Mouse (Mus musculus): ENCODE data around the gene Nacc2. TPM values are rescaled to one million over a fixed set of nuclear protein-coding genes. Genes with fewer than 3 reads are reported as not detected.

Nacc2 gene
- total and polyA plus RNA-seq, 2 experiments: 6.0 to 22.2 TPM

- WGBS: 36% methylated on average over 4 of the region's 4 CpGs
- Histone ChIP-seq H3K79me2 (ENCODE audit: control insufficient read depth, insufficient read depth, low read length) (peaks cover 7% of the 10 kb centered on the region), H3K27ac (replicated peaks; ENCODE audit: insufficient read depth, low read depth, low read length) (no peak overlapping the region), H3K36me3 (ENCODE audit: control insufficient read depth, insufficient read depth, low read length) (no peaks in the 10 kb centered on the region), H3K27me3 (ENCODE audit: control insufficient read depth, insufficient read depth, low read length) (no peaks in the 10 kb centered on the region), H3K4me1 (ENCODE audit: control insufficient read depth, insufficient read depth, low read length) (peaks cover 12% of the 10 kb centered on the region; the same call in 1 of the 2 replicates), H3K4me3 (ENCODE audit: insufficient read depth, low read depth, low read length) (no peak overlapping the region), H3K9ac (ENCODE audit: low read depth, low read length) (no peak overlapping the region)
- DNase-seq (ENCODE audit: extremely low read depth, low read depth, low spot score): peak; percentile 19
- no peak for TF ChIP-seq POLR2A (IDR thresholded peaks at IDR 0.05; ENCODE audit: extremely low read depth, insufficient read depth, low read length)
- peak; percentile 46; the same call in 1 of the 2 replicates for TF ChIP-seq CTCF (IDR thresholded peaks at IDR 0.05; ENCODE audit: low read depth, low read length)
Measured at GRCm38 (mm10) chr2:26024138-26025075, 98.6 kb downstream of the Nacc2 start.

DNA sequence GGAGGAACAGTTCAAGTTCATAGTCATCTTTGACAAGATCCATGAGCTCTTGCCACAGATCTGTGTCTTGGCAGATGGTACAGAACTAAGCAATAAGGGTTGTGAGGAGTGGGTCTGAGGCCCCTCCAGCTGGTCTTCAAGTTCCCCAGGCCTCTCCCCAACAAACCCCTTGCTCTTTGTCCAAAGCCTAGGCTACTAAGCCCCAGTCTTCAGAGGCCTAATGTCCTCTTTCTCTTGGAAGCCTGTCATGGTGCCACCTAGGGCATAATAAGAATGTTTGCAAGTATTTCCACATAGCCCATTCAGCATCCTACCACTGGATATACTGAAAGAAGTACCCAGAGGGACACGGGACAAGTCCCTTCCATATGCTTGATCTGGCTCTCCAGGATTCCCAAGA, 100.4 kb downstream of the Nacc2 start:
- Histone ChIP-seq H3K27me3 (ENCODE audit: control insufficient read depth, insufficient read depth, low read length) (no peaks in the 10 kb centered on the region), H3K9ac (ENCODE audit: low read depth, low read length) (no peak overlapping the region), H3K27ac (replicated peaks; ENCODE audit: insufficient read depth, low read depth, low read length) (no peak overlapping the region), H3K36me3 (ENCODE audit: control insufficient read depth, insufficient read depth, low read length) (no peaks in the 10 kb centered on the region), H3K4me1 (ENCODE audit: control insufficient read depth, insufficient read depth, low read length) (peaks cover 12% of the 10 kb centered on the region; the same call in 1 of the 2 replicates), H3K79me2 (ENCODE audit: control insufficient read depth, insufficient read depth, low read length) (peaks cover 12% of the 10 kb centered on the region), H3K4me3 (ENCODE audit: insufficient read depth, low read depth, low read length) (no peak overlapping the region)
- 86% methylated on average over 1 of the region's 1 CpGs for WGBS
- DNase-seq (ENCODE audit: extremely low read depth, low read depth, low spot score): no peak
- TF ChIP-seq CTCF (IDR thresholded peaks at IDR 0.05; ENCODE audit: low read depth, low read length) (no peak), POLR2A (IDR thresholded peaks at IDR 0.05; ENCODE audit: extremely low read depth, insufficient read depth, low read length) (no peak)

DNA sequence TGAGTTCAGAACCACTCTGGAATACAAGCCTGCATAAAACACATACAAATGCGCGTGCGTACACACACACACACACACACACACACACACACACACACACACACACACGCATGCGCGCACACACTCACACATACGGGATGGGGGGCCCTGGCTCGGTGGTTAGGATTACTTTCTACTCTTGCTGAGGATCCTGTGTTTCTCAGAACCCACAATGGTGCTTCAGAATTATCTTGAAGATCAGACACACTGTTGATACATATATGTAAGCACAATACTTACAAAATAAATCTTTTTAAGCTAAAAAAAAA, 100.8 kb downstream of the Nacc2 start:
- TF ChIP-seq CTCF (IDR thresholded peaks at IDR 0.05; ENCODE audit: low read depth, low read length) (no peak), POLR2A (IDR thresholded peaks at IDR 0.05; ENCODE audit: extremely low read depth, insufficient read depth, low read length) (no peak)
- peaks cover 15% of the 10 kb centered on the region for H3K79me2 ChIP-seq (ENCODE audit: control insufficient read depth, insufficient read depth, low read length)
- H3K9ac ChIP-seq (ENCODE audit: low read depth, low read length): peak overlapping the region; percentile 59
- H3K36me3 ChIP-seq (ENCODE audit: control insufficient read depth, insufficient read depth, low read length): no peaks in the 10 kb centered on the region
- H3K4me3 ChIP-seq (ENCODE audit: insufficient read depth, low read depth, low read length): peak overlapping the region; percentile 67; the same call in 1 of the 2 replicates
- no peaks in the 10 kb centered on the region for H3K27me3 ChIP-seq (ENCODE audit: control insufficient read depth, insufficient read depth, low read length)
- H3K4me1 ChIP-seq (ENCODE audit: control insufficient read depth, insufficient read depth, low read length): peaks cover 12% of the 10 kb centered on the region; the same call in 1 of the 2 replicates
- H3K27ac ChIP-seq (replicated peaks; ENCODE audit: insufficient read depth, low read depth, low read length): peak overlapping the region; percentile 89
- DNase-seq (ENCODE audit: extremely low read depth, low read depth, low spot score): no peak
- WGBS: 77% methylated on average over 8 of the region's 8 CpGs

GRCm38 (mm10) chr2:26021561-26022257, 101.3 kb downstream of the Nacc2 start, which contains the start of gene Ubac1:
Gene Ubac1, minus strand, starts transcription at chr2:26021747.
- TF ChIP-seq CTCF (IDR thresholded peaks at IDR 0.05; ENCODE audit: low read depth, low read length): no peak
- 0 out of 2 replicates have a peak, but pooled peaks have one; percentile 13 for TF ChIP-seq POLR2A (IDR thresholded peaks at IDR 0.05; ENCODE audit: extremely low read depth, insufficient read depth, low read length)
- DNase-seq (ENCODE audit: extremely low read depth, low read depth, low spot score): peak; percentile 86
- H3K9ac ChIP-seq (ENCODE audit: low read depth, low read length): peak within 1 kb of the TSS; percentile 66
- H3K27ac ChIP-seq (replicated peaks; ENCODE audit: insufficient read depth, low read depth, low read length): peak within 1 kb of the TSS; percentile 89
- peak within 1 kb of the TSS; percentile 67 for H3K4me3 ChIP-seq (ENCODE audit: insufficient read depth, low read depth, low read length)
- peaks cover 12% of the 10 kb centered on the region; the same call in 1 of the 2 replicates for H3K4me1 ChIP-seq (ENCODE audit: control insufficient read depth, insufficient read depth, low read length)
- H3K79me2 ChIP-seq (ENCODE audit: control insufficient read depth, insufficient read depth, low read length): peaks cover 17% of the 10 kb centered on the region
- H3K27me3 ChIP-seq (ENCODE audit: control insufficient read depth, insufficient read depth, low read length): no peaks in the 10 kb centered on the region
- WGBS: 5% methylated on average over 50 of the region's 50 CpGs
- no peaks in the 10 kb centered on the region for H3K36me3 ChIP-seq (ENCODE audit: control insufficient read depth, insufficient read depth, low read length)

DNA sequence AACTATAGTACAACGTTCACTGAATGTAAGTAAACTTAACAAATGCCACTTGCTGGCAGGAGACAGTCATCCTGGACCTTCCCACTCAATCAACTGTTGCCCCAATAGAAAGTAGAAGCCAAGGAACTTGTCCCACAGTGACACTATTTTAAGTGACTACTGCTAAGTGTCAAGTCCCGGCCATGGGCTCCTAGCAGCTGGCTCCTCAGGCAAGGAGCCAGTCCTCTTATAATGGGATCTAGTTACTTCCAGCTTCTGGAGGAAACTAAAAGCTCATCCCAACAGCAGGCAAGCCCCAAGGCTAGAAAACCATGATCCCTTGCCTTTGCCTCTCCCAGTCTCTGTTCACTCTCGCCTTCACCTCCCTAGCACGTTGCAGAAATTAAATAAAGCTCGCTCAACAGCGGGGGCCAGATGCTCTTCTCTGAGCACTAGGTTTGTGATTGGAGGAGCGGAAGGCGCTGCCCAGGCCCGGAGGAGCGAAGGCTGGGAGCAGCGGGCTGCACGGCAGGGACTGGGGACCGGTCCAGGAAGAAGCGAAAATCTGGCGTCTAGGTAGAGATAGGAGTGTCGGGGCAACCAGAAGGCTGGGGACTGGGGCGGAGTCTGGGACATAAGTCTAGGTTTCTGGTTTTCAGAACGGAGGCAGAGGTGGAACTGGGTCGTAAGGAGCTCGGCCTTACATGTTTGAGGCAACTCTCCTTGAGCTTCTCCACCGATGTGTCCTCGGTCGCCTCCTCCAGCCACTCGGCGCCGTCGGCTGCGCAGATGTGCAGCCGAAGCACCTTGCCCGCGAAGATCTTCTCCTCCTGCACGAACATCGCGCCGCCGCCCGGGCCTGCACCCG, 102.1 kb downstream of the Nacc2 start:
- under 1% methylated on average over 37 of the region's 38 CpGs for WGBS
- DNase-seq (ENCODE audit: extremely low read depth, low read depth, low spot score): peak; percentile 60
- Histone ChIP-seq H3K9ac (ENCODE audit: low read depth, low read length) (peak overlapping the region; percentile 66), H3K36me3 (ENCODE audit: control insufficient read depth, insufficient read depth, low read length) (peaks cover 2% of the 10 kb centered on the region; the same call in 1 of the 2 replicates), H3K4me1 (ENCODE audit: control insufficient read depth, insufficient read depth, low read length) (peaks cover 12% of the 10 kb centered on the region; the same call in 1 of the 2 replicates), H3K4me3 (ENCODE audit: insufficient read depth, low read depth, low read length) (peak overlapping the region; percentile 67), H3K27me3 (ENCODE audit: control insufficient read depth, insufficient read depth, low read length) (no peaks in the 10 kb centered on the region), H3K79me2 (ENCODE audit: control insufficient read depth, insufficient read depth, low read length) (peaks cover 17% of the 10 kb centered on the region), H3K27ac (replicated peaks; ENCODE audit: insufficient read depth, low read depth, low read length) (peak overlapping the region; percentile 60)
- TF ChIP-seq POLR2A (IDR thresholded peaks at IDR 0.05; ENCODE audit: extremely low read depth, insufficient read depth, low read length): no peak
- no peak for TF ChIP-seq CTCF (IDR thresholded peaks at IDR 0.05; ENCODE audit: low read depth, low read length)
